23 mouse cellular contexts compared by ENCODE assay signal in genomic region chr11:51543487-51544050, GRCm38 (mm10). TPM values are rescaled to one million over a fixed set of nuclear protein-coding genes. Genes with fewer than 3 reads are reported as not detected.
DNase-seq lines count a peak whose midpoint lies in the region; ATAC-seq lines count a peak whose summit lies in the region.
"Had no signal": no experiment of that assay in that cellular context is flagged by ENCODE, and none has a peak within 500 bp of the region (broad histone marks: within the 10 kb centered on the region; RNA-seq: fewer than 3 reads in every experiment).

No protein-coding gene starts in this region.

- H3K4me2 ChIP-seq in midbrain, embryonic 14.5 days (ENCODE audit: low read length) = no peak overlapping the region
- no peak overlapping the region for H3K4me2 ChIP-seq in forebrain, embryonic 12.5 days
- H3K4me2 ChIP-seq: heart, embryonic 15.5 days; kidney, embryonic 15.5 days; limb, embryonic 15.5 days; stomach, embryonic 15.5 days had no signal

- peak; percentile 48 for DNase-seq in midbrain, embryonic 10.5 days (ENCODE audit: low spot score)
- no peak for DNase-seq in midbrain, embryonic 14.5 days
- DNase-seq in embryo, embryonic 9.5 days (ENCODE audit: extremely low spot score) = peak; percentile 61
- DNase-seq in forelimb bud, embryonic 11.5 days (ENCODE audit: low read depth, low spot score) = peak; percentile 86
- peak; percentile 61 for DNase-seq in retina, embryonic 14.5 days (ENCODE audit: low spot score)
- DNase-seq in right cerebral cortex, postnatal 36 days (ENCODE audit: low spot score in 2 of 2) = no peak
- no peak for DNase-seq in thymus, postnatal 36 days
- DNase-seq: adrenal gland, postnatal 14 days; cerebellum, adult 18-20 months; layer of hippocampus, postnatal 36 days; lung, postnatal 14 days; spleen, adult 18-20 months; thymus, adult 2 months had no signal

- no peak overlapping the region for H3K9ac ChIP-seq in midbrain, embryonic 14.5 days (replicated peaks; ENCODE audit: low read length)
- no peak overlapping the region for H3K9ac ChIP-seq in forebrain, embryonic 12.5 days
- H3K9ac ChIP-seq: heart, embryonic 15.5 days; kidney, embryonic 15.5 days; limb, embryonic 15.5 days; stomach, embryonic 15.5 days had no signal

- H3K27ac ChIP-seq in midbrain, embryonic 10.5 days (replicated peaks) = no peak overlapping the region
- no peak overlapping the region for H3K27ac ChIP-seq in midbrain, embryonic 14.5 days (replicated peaks; ENCODE audit: low read depth, low read length)
- no peak overlapping the region for H3K27ac ChIP-seq in forebrain, embryonic 12.5 days
- H3K27ac ChIP-seq: heart, embryonic 15.5 days; kidney, embryonic 15.5 days; limb, embryonic 15.5 days; stomach, embryonic 15.5 days had no signal

- no peak for ATAC-seq in midbrain, embryonic 14.5 days (ENCODE audit: low FRiP score, low TSS enrichment)
- no peak for ATAC-seq in forebrain, embryonic 12.5 days (ENCODE audit: low FRiP score)
- ATAC-seq: activated CD4-positive, CD25-positive, alpha-beta regulatory T cell, adult 4 months; inflammation-experienced regulatory T-cells, adult 6 months; Patski had no signal

- no peaks in the 10 kb centered on the region for H3K27me3 ChIP-seq in midbrain, embryonic 10.5 days (ENCODE audit: low read depth, poor library complexity, severe bottlenecking)
- H3K27me3 ChIP-seq in midbrain, embryonic 14.5 days (ENCODE audit: control insufficient read depth, insufficient read depth, low read length) = no peaks in the 10 kb centered on the region
- H3K27me3 ChIP-seq in forebrain, embryonic 12.5 days = 0 out of 2 replicates have a peak, but pooled peaks cover 3% of the 10 kb centered on the region
- H3K27me3 ChIP-seq: heart, embryonic 15.5 days; kidney, embryonic 15.5 days; limb, embryonic 15.5 days; Patski; stomach, embryonic 15.5 days had no signal

- H3K36me3 ChIP-seq in midbrain, embryonic 10.5 days = no peaks in the 10 kb centered on the region
- no peaks in the 10 kb centered on the region for H3K36me3 ChIP-seq in midbrain, embryonic 14.5 days (ENCODE audit: control insufficient read depth, insufficient read depth, low read length)
- H3K36me3 ChIP-seq in forebrain, embryonic 12.5 days (replicated peaks) = no peaks in the 10 kb centered on the region
- H3K36me3 ChIP-seq: heart, embryonic 15.5 days; kidney, embryonic 15.5 days; limb, embryonic 15.5 days; stomach, embryonic 15.5 days had no signal

- WGBS in midbrain, embryonic 10.5 days = 41% methylated on average over 7 of the region's 7 CpGs
- WGBS in midbrain, embryonic 14.5 days = 22% methylated on average over 7 of the region's 7 CpGs
- WGBS in forebrain, embryonic 12.5 days = 21% methylated on average over 7 of the region's 7 CpGs

- H3K9me3 ChIP-seq in midbrain, embryonic 10.5 days (replicated peaks) = no peaks in the 10 kb centered on the region
- H3K9me3 ChIP-seq in midbrain, embryonic 14.5 days (ENCODE audit: control insufficient read depth, low read length) = no peaks in the 10 kb centered on the region
- H3K9me3 ChIP-seq in forebrain, embryonic 12.5 days = no peaks in the 10 kb centered on the region
- H3K9me3 ChIP-seq: heart, embryonic 15.5 days; kidney, embryonic 15.5 days; limb, embryonic 15.5 days; megakaryocyte, embryonic 14.5 days; stomach, embryonic 15.5 days had no signal

- H3K4me1 ChIP-seq in midbrain, embryonic 10.5 days = peaks cover 26% of the 10 kb centered on the region
- no peaks in the 10 kb centered on the region for H3K4me1 ChIP-seq in midbrain, embryonic 14.5 days (ENCODE audit: control insufficient read depth, insufficient read depth, low read length)
- peaks cover 11% of the 10 kb centered on the region for H3K4me1 ChIP-seq in forebrain, embryonic 12.5 days
- H3K4me1 ChIP-seq: heart, embryonic 15.5 days had no signal

- no peak overlapping the region for H3K4me3 ChIP-seq in midbrain, embryonic 10.5 days
- H3K4me3 ChIP-seq in midbrain, embryonic 14.5 days (replicated peaks; ENCODE audit: low read depth, low read length) = no peak overlapping the region
- no peak overlapping the region for H3K4me3 ChIP-seq in forebrain, embryonic 12.5 days (replicated peaks)
- H3K4me3 ChIP-seq: heart, embryonic 15.5 days; kidney, embryonic 15.5 days; limb, embryonic 15.5 days; myocyte; stomach, embryonic 15.5 days had no signal

RNA-seq across cellular contexts. Expression of gene Phykpl, which starts 41.0 kb away (rescaled TPM):
- polyA plus RNA-seq in midbrain, embryonic 10.5 days (2016; fragmentation: Nextera tagmentation; extraction: Ambion mirVana) = 14.4 and 15.1 TPM in 2 replicates
- 8.7 and 12.5 TPM in 2 replicates for polyA plus RNA-seq in midbrain, embryonic 14.5 days (2014; fragmentation: Nextera tagmentation; extraction: Ambion mirVana)
- polyA plus RNA-seq in forebrain, embryonic 12.5 days (2016; fragmentation: Nextera tagmentation; extraction: Ambion mirVana) = 15.1 and 16.4 TPM in 2 replicates

Comparison
In these comparisons a context has a peak if more than half of its experiments do, and no peak if none do; other contexts are left out.
1. DNase-seq: peak in midbrain, embryonic 10.5 days (single experiment), embryo, embryonic 9.5 days (single experiment), forelimb bud, embryonic 11.5 days (single experiment) and retina, embryonic 14.5 days (single experiment); none in midbrain, embryonic 14.5 days (single experiment), right cerebral cortex, postnatal 36 days (0 of 2) and thymus, postnatal 36 days (0 of 2).